ENCODE assay signal across 8 mouse cellular contexts in genomic region chr4:109475078-109475477, GRCm38 (mm10). TPM values are rescaled to one million over a fixed set of nuclear protein-coding genes. Genes with fewer than 3 reads are reported as not detected.
DNase-seq lines count a peak whose midpoint lies in the region; ATAC-seq lines count a peak whose summit lies in the region.

No protein-coding gene starts in this region.

- no peak for ATAC-seq in kidney, embryonic 15.5 days (replicated peaks; ENCODE audit: low FRiP score)
- no peak for ATAC-seq in hindbrain, embryonic 15.5 days (ENCODE audit: low FRiP score, low read depth)
- ATAC-seq in midbrain, embryonic 15.5 days (replicated peaks) = no peak

- DNase-seq in kidney, postnatal 10 days = no peak
- DNase-seq in embryonic facial prominence, embryonic 10.5 days (ENCODE audit: low spot score) = no peak
- no peak for DNase-seq in right cerebral cortex, postnatal 36 days (ENCODE audit: low spot score in 2 of 2)
- DNase-seq in gastrocnemius, postnatal 10 days = no peak
- no peak for DNase-seq in B cell, adult 2 months

- H3K27me3 ChIP-seq in kidney, embryonic 15.5 days = no peaks in the 10 kb centered on the region
- peaks cover 3% of the 10 kb centered on the region; the same call in 1 of the 2 replicates for H3K27me3 ChIP-seq in embryonic facial prominence, embryonic 10.5 days (replicated peaks; ENCODE audit: low read depth, poor library complexity, severe bottlenecking)
- no peaks in the 10 kb centered on the region for H3K27me3 ChIP-seq in hindbrain, embryonic 15.5 days
- no peaks in the 10 kb centered on the region for H3K27me3 ChIP-seq in midbrain, embryonic 15.5 days (replicated peaks)

- peak overlapping the region; percentile 76 for H3K4me2 ChIP-seq in kidney, embryonic 15.5 days
- peak overlapping the region; percentile 63 for H3K4me2 ChIP-seq in hindbrain, embryonic 15.5 days
- H3K4me2 ChIP-seq in midbrain, embryonic 15.5 days = peak overlapping the region; percentile 64

- H3K27ac ChIP-seq in kidney, embryonic 15.5 days = no peak overlapping the region
- H3K27ac ChIP-seq in embryonic facial prominence, embryonic 10.5 days (replicated peaks) = no peak overlapping the region
- H3K27ac ChIP-seq in hindbrain, embryonic 15.5 days (replicated peaks) = no peak overlapping the region
- no peak overlapping the region for H3K27ac ChIP-seq in midbrain, embryonic 15.5 days

- H3K9ac ChIP-seq in kidney, embryonic 15.5 days = no peak overlapping the region
- H3K9ac ChIP-seq in hindbrain, embryonic 15.5 days = peak overlapping the region; percentile 99
- H3K9ac ChIP-seq in midbrain, embryonic 15.5 days = peak overlapping the region; percentile 2; the same call in 1 of the 2 replicates

- H3K4me3 ChIP-seq in kidney, embryonic 15.5 days (replicated peaks) = peak overlapping the region; percentile 91
- H3K4me3 ChIP-seq in embryonic facial prominence, embryonic 10.5 days = peak overlapping the region; percentile 88
- peak overlapping the region; percentile 89 for H3K4me3 ChIP-seq in hindbrain, embryonic 15.5 days
- H3K4me3 ChIP-seq in midbrain, embryonic 15.5 days = peak overlapping the region; percentile 97

- H3K9me3 ChIP-seq in kidney, embryonic 15.5 days (replicated peaks) = no peaks in the 10 kb centered on the region
- no peaks in the 10 kb centered on the region for H3K9me3 ChIP-seq in embryonic facial prominence, embryonic 10.5 days
- H3K9me3 ChIP-seq in hindbrain, embryonic 15.5 days = no peaks in the 10 kb centered on the region
- no peaks in the 10 kb centered on the region for H3K9me3 ChIP-seq in midbrain, embryonic 15.5 days

- WGBS in kidney, embryonic 15.5 days = 56% methylated on average over 2 of the region's 2 CpGs
- WGBS in embryonic facial prominence, embryonic 10.5 days = 60% methylated on average over 2 of the region's 2 CpGs
- WGBS in hindbrain, embryonic 15.5 days = 48% methylated on average over 2 of the region's 2 CpGs
- WGBS in midbrain, embryonic 15.5 days = 45% methylated on average over 2 of the region's 2 CpGs

- H3K36me3 ChIP-seq in kidney, embryonic 15.5 days = 0 out of 2 replicates have a peak, but pooled peaks cover 6% of the 10 kb centered on the region
- H3K36me3 ChIP-seq in embryonic facial prominence, embryonic 10.5 days (replicated peaks) = peaks cover 21% of the 10 kb centered on the region
- H3K36me3 ChIP-seq in hindbrain, embryonic 15.5 days = 0 out of 2 replicates have a peak, but pooled peaks cover 3% of the 10 kb centered on the region
- H3K36me3 ChIP-seq in midbrain, embryonic 15.5 days (replicated peaks) = no peaks in the 10 kb centered on the region

- H3K4me1 ChIP-seq in kidney, embryonic 15.5 days = peaks cover 12% of the 10 kb centered on the region
- H3K4me1 ChIP-seq in embryonic facial prominence, embryonic 10.5 days = peaks cover 15% of the 10 kb centered on the region
- peaks cover 20% of the 10 kb centered on the region for H3K4me1 ChIP-seq in hindbrain, embryonic 15.5 days (replicated peaks)
- peaks cover 28% of the 10 kb centered on the region for H3K4me1 ChIP-seq in midbrain, embryonic 15.5 days

RNA-seq across cellular contexts. Expression of gene Rnf11, which starts 9.4 kb away (rescaled TPM):
- polyA plus RNA-seq in kidney, embryonic 15.5 days (2015; fragmentation: Nextera tagmentation; extraction: Ambion mirVana) = 31.9 and 36.8 TPM in 2 replicates
- polyA plus RNA-seq in embryonic facial prominence, embryonic 10.5 days (2016; fragmentation: Nextera tagmentation; extraction: Ambion mirVana) = 22.0 and 22.2 TPM in 2 replicates
- 65.5 and 67.3 TPM in 2 replicates for polyA plus RNA-seq in hindbrain, embryonic 15.5 days (2015; fragmentation: Nextera tagmentation; extraction: Ambion mirVana)
- polyA plus RNA-seq in midbrain, embryonic 15.5 days (2015; fragmentation: Nextera tagmentation; extraction: Ambion mirVana) = 61.2 and 63.9 TPM in 2 replicates
- total RNA-seq in gastrocnemius, postnatal 10 days (2021) = 10 to 100 TPM; 91.5 to 96.9 TPM

RNA-seq across cellular contexts. Expression of gene 4930522H14Rik, which starts 56.0 kb away (rescaled TPM):
- not detected in 2 replicates for polyA plus RNA-seq in kidney, embryonic 15.5 days (2015; fragmentation: Nextera tagmentation; extraction: Ambion mirVana)
- not detected in 2 replicates for polyA plus RNA-seq in embryonic facial prominence, embryonic 10.5 days (2016; fragmentation: Nextera tagmentation; extraction: Ambion mirVana)
- polyA plus RNA-seq in hindbrain, embryonic 15.5 days (2015; fragmentation: Nextera tagmentation; extraction: Ambion mirVana) = not detected in 2 replicates
- polyA plus RNA-seq in midbrain, embryonic 15.5 days (2015; fragmentation: Nextera tagmentation; extraction: Ambion mirVana) = not detected in 2 replicates
- total RNA-seq in gastrocnemius, postnatal 10 days (2021) = not detected
